Mouse (Mus musculus): Measurements from ENCODE around the gene Myo15. TPM values are rescaled to one million over a fixed set of nuclear protein-coding genes. Genes with fewer than 3 reads are reported as not detected.
"Not testable (repeated sequence)": the region's sequence is repeated elsewhere in the genome, so short reads cannot be mapped to it uniquely, and the experiment has no call there.

Myo15 gene
- polyA plus RNA-seq, 1 experiment = not detected

- Histone ChIP-seq H3K4me1 (ENCODE audit: control insufficient read depth, insufficient read depth, insufficient read length, low read length) (no peaks in the 10 kb centered on the region), H3K27ac (replicated peaks; ENCODE audit: low read depth, low read length) (no peak overlapping the region), H3K4me3 (ENCODE audit: insufficient read depth, low read depth, low read length) (no peak overlapping the region)
Observed at GRCm38 (mm10) chr11:60526461-60526860, 57.3 kb downstream of the Myo15 start.

- H3K27ac ChIP-seq (replicated peaks; ENCODE audit: low read depth, low read length) = peak overlapping the region; percentile 99
- H3K4me1 ChIP-seq (ENCODE audit: control insufficient read depth, insufficient read depth, insufficient read length, low read length) = peaks cover 9% of the 10 kb centered on the region
- H3K4me3 ChIP-seq (ENCODE audit: insufficient read depth, low read depth, low read length) = 0 out of 2 replicates have a peak overlapping the region, but pooled peaks have one; percentile 82
Observed at GRCm38 (mm10) chr11:60535676-60536075, 66.5 kb downstream of the Myo15 start.

GRCm38 (mm10) chr11:60536180-60536858, 67.2 kb downstream of the Myo15 start, which contains the start of gene Alkbh5:
TSS of gene Alkbh5 (plus strand) at chr11:60536381.
- H3K4me3 ChIP-seq (ENCODE audit: insufficient read depth, low read depth, low read length) = peak within 1 kb of the TSS; percentile 82
- H3K27ac ChIP-seq (replicated peaks; ENCODE audit: low read depth, low read length) = peak within 1 kb of the TSS; percentile 99
- H3K4me1 ChIP-seq (ENCODE audit: control insufficient read depth, insufficient read depth, insufficient read length, low read length) = peaks cover 9% of the 10 kb centered on the region

- peaks cover 9% of the 10 kb centered on the region for H3K4me1 ChIP-seq (ENCODE audit: control insufficient read depth, insufficient read depth, insufficient read length, low read length)
- peak overlapping the region; percentile 99 for H3K27ac ChIP-seq (replicated peaks; ENCODE audit: low read depth, low read length)
- H3K4me3 ChIP-seq (ENCODE audit: insufficient read depth, low read depth, low read length) = peak overlapping the region; percentile 82
Observed at GRCm38 (mm10) chr11:60536859-60537467, 67.8 kb downstream of the Myo15 start.

- Histone ChIP-seq H3K4me3 (ENCODE audit: insufficient read depth, low read depth, low read length) (peak overlapping the region; percentile 95), H3K4me1 (ENCODE audit: control insufficient read depth, insufficient read depth, insufficient read length, low read length) (peaks cover 9% of the 10 kb centered on the region), H3K27ac (replicated peaks; ENCODE audit: low read depth, low read length) (peak overlapping the region; percentile 99)
Observed at GRCm38 (mm10) chr11:60537468-60538347, 68.6 kb downstream of the Myo15 start.

GRCm38 (mm10) chr11:60538371-60539281, 69.5 kb downstream of the Myo15 start:
- peak overlapping the region; percentile 95 for H3K4me3 ChIP-seq (ENCODE audit: insufficient read depth, low read depth, low read length)
- peaks cover 11% of the 10 kb centered on the region for H3K4me1 ChIP-seq (ENCODE audit: control insufficient read depth, insufficient read depth, insufficient read length, low read length)

GRCm38 (mm10) chr11:60539540-60539939, 70.4 kb downstream of the Myo15 start:
- no peak overlapping the region for H3K27ac ChIP-seq (replicated peaks; ENCODE audit: low read depth, low read length)

More at GRCm38 (mm10) chr11:60538371-60539281, 69.5 kb downstream of the Myo15 start:
- H3K27ac ChIP-seq (replicated peaks; ENCODE audit: low read depth, low read length) = peak overlapping the region; percentile 85

GRCm38 (mm10) chr11:60540002-60540610, 71.0 kb downstream of the Myo15 start:
- H3K4me3 ChIP-seq (ENCODE audit: insufficient read depth, low read depth, low read length) = peak overlapping the region; percentile 41
- peaks cover 11% of the 10 kb centered on the region for H3K4me1 ChIP-seq (ENCODE audit: control insufficient read depth, insufficient read depth, insufficient read length, low read length)
- H3K27ac ChIP-seq (replicated peaks; ENCODE audit: low read depth, low read length) = peak overlapping the region; percentile 44

More at GRCm38 (mm10) chr11:60539540-60539939, 70.4 kb downstream of the Myo15 start:
- H3K4me1 ChIP-seq (ENCODE audit: control insufficient read depth, insufficient read depth, insufficient read length, low read length) = peaks cover 11% of the 10 kb centered on the region
- peak overlapping the region; percentile 95 for H3K4me3 ChIP-seq (ENCODE audit: insufficient read depth, low read depth, low read length)

- Histone ChIP-seq H3K4me3 (ENCODE audit: insufficient read depth, low read depth, low read length) (peak overlapping the region; percentile 41), H3K4me1 (ENCODE audit: control insufficient read depth, insufficient read depth, insufficient read length, low read length) (peaks cover 11% of the 10 kb centered on the region), H3K27ac (replicated peaks; ENCODE audit: low read depth, low read length) (no peak overlapping the region)
Observed at GRCm38 (mm10) chr11:60540761-60541160, 71.6 kb downstream of the Myo15 start.

GRCm38 (mm10) chr11:60541831-60542230, 72.7 kb downstream of the Myo15 start:
- Histone ChIP-seq H3K4me3 (ENCODE audit: insufficient read depth, low read depth, low read length) (no peak overlapping the region), H3K27ac (replicated peaks; ENCODE audit: low read depth, low read length) (no peak overlapping the region), H3K4me1 (ENCODE audit: control insufficient read depth, insufficient read depth, insufficient read length, low read length) (peaks cover 5% of the 10 kb centered on the region; the same call in 1 of the 2 replicates)

- H3K4me1 ChIP-seq (ENCODE audit: control insufficient read depth, insufficient read depth, insufficient read length, low read length); H3K27ac ChIP-seq (replicated peaks; ENCODE audit: low read depth, low read length); H3K4me3 ChIP-seq (ENCODE audit: insufficient read depth, low read depth, low read length): not testable (repeated sequence)
Observed at GRCm38 (mm10) chr11:60543211-60543610, 74.1 kb downstream of the Myo15 start.

- Histone ChIP-seq H3K4me1 (ENCODE audit: control insufficient read depth, insufficient read depth, insufficient read length, low read length) (peaks cover 3% of the 10 kb centered on the region; the same call in 1 of the 2 replicates), H3K4me3 (ENCODE audit: insufficient read depth, low read depth, low read length) (no peak overlapping the region)
Observed at GRCm38 (mm10) chr11:60545433-60545832, 76.3 kb downstream of the Myo15 start.

GRCm38 (mm10) chr11:60548112-60548511, 79.0 kb downstream of the Myo15 start:
- Histone ChIP-seq H3K27ac (replicated peaks; ENCODE audit: low read depth, low read length) (no peak overlapping the region), H3K4me1 (ENCODE audit: control insufficient read depth, insufficient read depth, insufficient read length, low read length) (peaks cover 3% of the 10 kb centered on the region; the same call in 1 of the 2 replicates), H3K4me3 (ENCODE audit: insufficient read depth, low read depth, low read length) (no peak overlapping the region)

More at GRCm38 (mm10) chr11:60545433-60545832, 76.3 kb downstream of the Myo15 start:
- no peak overlapping the region for H3K27ac ChIP-seq (replicated peaks; ENCODE audit: low read depth, low read length)

- H3K4me3 ChIP-seq (ENCODE audit: insufficient read depth, low read depth, low read length) = no peak overlapping the region
- H3K27ac ChIP-seq (replicated peaks; ENCODE audit: low read depth, low read length) = no peak overlapping the region
- no peaks in the 10 kb centered on the region for H3K4me1 ChIP-seq (ENCODE audit: control insufficient read depth, insufficient read depth, insufficient read length, low read length)
Observed at GRCm38 (mm10) chr11:60553091-60553490, 84.0 kb downstream of the Myo15 start.
